Comparison of ENCODE assay signal across 16 mouse cellular contexts in genomic region chr3:55392605-55393004, GRCm38 (mm10).
DNase-seq lines count a peak whose midpoint lies in the region; ATAC-seq and TF ChIP-seq lines count a peak whose summit lies in the region.
"Had no signal": no experiment of that assay in that cellular context is flagged by ENCODE, and none has a peak within 500 bp of the region (broad histone marks: within the 10 kb centered on the region; RNA-seq: fewer than 3 reads in every experiment).

No protein-coding gene starts in this region.

- peaks cover 9% of the 10 kb centered on the region; the same call in 1 of the 2 replicates for H3K4me1 ChIP-seq in embryonic facial prominence, embryonic 14.5 days (ENCODE audit: control insufficient read depth, insufficient read depth, low read length)
- no peaks in the 10 kb centered on the region for H3K4me1 ChIP-seq in embryonic facial prominence, embryonic 10.5 days
- no peaks in the 10 kb centered on the region for H3K4me1 ChIP-seq in kidney, postnatal 0 days (replicated peaks; ENCODE audit: insufficient read depth, low read length)
- H3K4me1 ChIP-seq in kidney, adult 2 months (ENCODE audit: control insufficient read depth, insufficient read depth, low read length), result no peaks in the 10 kb centered on the region
- no peaks in the 10 kb centered on the region for H3K4me1 ChIP-seq in cerebellum, adult 2 months (ENCODE audit: control insufficient read depth, insufficient read depth, low read length)

- ATAC-seq in embryonic facial prominence, embryonic 14.5 days (ENCODE audit: low read depth), result no peak
- no peak for ATAC-seq in kidney, postnatal 0 days (replicated peaks; ENCODE audit: low FRiP score, low read depth)
- ATAC-seq: intestine, postnatal 0 days had no signal

- no peak overlapping the region for H3K9ac ChIP-seq in embryonic facial prominence, embryonic 14.5 days (ENCODE audit: low read depth, low read length)
- no peak overlapping the region for H3K9ac ChIP-seq in kidney, postnatal 0 days (ENCODE audit: low read depth, low read length)
- H3K9ac ChIP-seq: liver, embryonic 14.5 days had no signal

- H3K4me3 ChIP-seq in embryonic facial prominence, embryonic 14.5 days (ENCODE audit: low read depth, low read length), result no peak overlapping the region
- no peak overlapping the region for H3K4me3 ChIP-seq in embryonic facial prominence, embryonic 10.5 days
- no peak overlapping the region for H3K4me3 ChIP-seq in kidney, postnatal 0 days (replicated peaks; ENCODE audit: low read depth, low read length)
- H3K4me3 ChIP-seq in kidney, adult 2 months (ENCODE audit: insufficient read depth, low read depth, low read length), result no peak overlapping the region
- no peak overlapping the region for H3K4me3 ChIP-seq in cerebellum, adult 2 months (replicated peaks; ENCODE audit: insufficient read depth, low read depth, low read length)
- H3K4me3 ChIP-seq: erythroblast, embryonic 14.5 days; midbrain, embryonic 10.5 days; myocyte had no signal

- WGBS in embryonic facial prominence, embryonic 14.5 days, result 34% methylated on average over 3 of the region's 3 CpGs
- WGBS in embryonic facial prominence, embryonic 10.5 days, result 83% methylated on average over 3 of the region's 3 CpGs
- WGBS in kidney, postnatal 0 days, result 72% methylated on average over 3 of the region's 3 CpGs
- WGBS in kidney, adult 2 months, result 71% methylated on average over 3 of the region's 3 CpGs
- 62% methylated on average over 3 of the region's 3 CpGs for WGBS in cerebellum, adult 2 months

- no peak for TF ChIP-seq CTCF in kidney, postnatal 0 days (IDR thresholded peaks at IDR 0.05; ENCODE audit: low read depth)
- TF ChIP-seq CTCF in kidney, adult 2 months (conservative IDR thresholded peaks at IDR 0.05; ENCODE audit: insufficient read depth, insufficient read length, low read depth, low read length), result no peak
- TF ChIP-seq CTCF in cerebellum, adult 2 months (IDR thresholded peaks at IDR 0.05; ENCODE audit: borderline replicate concordance, insufficient read depth, low read depth, low read length), result no peak

- no peaks in the 10 kb centered on the region for H3K27me3 ChIP-seq in embryonic facial prominence, embryonic 14.5 days (replicated peaks; ENCODE audit: control insufficient read depth, insufficient read depth, low read length)
- H3K27me3 ChIP-seq in embryonic facial prominence, embryonic 10.5 days (replicated peaks; ENCODE audit: low read depth, poor library complexity, severe bottlenecking), result no peaks in the 10 kb centered on the region
- no peaks in the 10 kb centered on the region for H3K27me3 ChIP-seq in kidney, postnatal 0 days (ENCODE audit: insufficient read depth, low read length)
- no peaks in the 10 kb centered on the region for H3K27me3 ChIP-seq in kidney, adult 2 months (replicated peaks; ENCODE audit: control insufficient read depth, insufficient read depth, low read length)
- H3K27me3 ChIP-seq in cerebellum, adult 2 months (ENCODE audit: control insufficient read depth, insufficient read depth, low read length), result no peaks in the 10 kb centered on the region

- no peak for TF ChIP-seq POLR2A in kidney, adult 2 months (IDR thresholded peaks at IDR 0.05; ENCODE audit: low read depth, low read length)
- TF ChIP-seq POLR2A in cerebellum, adult 2 months (IDR thresholded peaks at IDR 0.05; ENCODE audit: borderline replicate concordance, insufficient read depth, low read length), result no peak

- no peaks in the 10 kb centered on the region for H3K36me3 ChIP-seq in embryonic facial prominence, embryonic 14.5 days (ENCODE audit: control insufficient read depth, insufficient read depth, low read length)
- no peaks in the 10 kb centered on the region for H3K36me3 ChIP-seq in embryonic facial prominence, embryonic 10.5 days (replicated peaks)
- no peaks in the 10 kb centered on the region for H3K36me3 ChIP-seq in kidney, postnatal 0 days (ENCODE audit: insufficient read depth, low read length)
- no peaks in the 10 kb centered on the region for H3K36me3 ChIP-seq in kidney, adult 2 months (ENCODE audit: control insufficient read depth, insufficient read depth, low read length)
- H3K36me3 ChIP-seq: midbrain, embryonic 10.5 days had no signal

- H3K9me3 ChIP-seq in embryonic facial prominence, embryonic 14.5 days (ENCODE audit: control insufficient read depth, low read length), result no peaks in the 10 kb centered on the region
- H3K9me3 ChIP-seq in embryonic facial prominence, embryonic 10.5 days, result no peaks in the 10 kb centered on the region; the same call in 1 of the 2 replicates
- H3K9me3 ChIP-seq in kidney, postnatal 0 days (replicated peaks; ENCODE audit: low read length), result no peaks in the 10 kb centered on the region
- H3K9me3 ChIP-seq: midbrain, embryonic 10.5 days had no signal

- peak; percentile 72 for DNase-seq in embryonic facial prominence, embryonic 14.5 days (ENCODE audit: low spot score)
- DNase-seq in embryonic facial prominence, embryonic 10.5 days (ENCODE audit: low spot score), result no peak
- peak; percentile 34 for DNase-seq in kidney, postnatal 0 days (ENCODE audit: low spot score)
- no peak for DNase-seq in kidney, adult 2 months
- peak; percentile 44 for DNase-seq in testis, postnatal 10 days (ENCODE audit: low spot score)
- no peak for DNase-seq in testis, postnatal 14 days (ENCODE audit: low spot score)
- DNase-seq in lung, postnatal 36 days, result peak; percentile 15
- no peak for DNase-seq in cerebellum, adult 2 months
- DNase-seq: adrenal gland, postnatal 25 days; spleen, adult 18-20 months; thymus, adult 18-20 months had no signal

- no peak overlapping the region for H3K4me2 ChIP-seq in embryonic facial prominence, embryonic 14.5 days (ENCODE audit: low read depth, low read length)
- H3K4me2 ChIP-seq in kidney, postnatal 0 days (ENCODE audit: low read length), result no peak overlapping the region

- H3K27ac ChIP-seq in embryonic facial prominence, embryonic 14.5 days (replicated peaks; ENCODE audit: low read depth, low read length), result no peak overlapping the region
- no peak overlapping the region for H3K27ac ChIP-seq in embryonic facial prominence, embryonic 10.5 days (replicated peaks)
- H3K27ac ChIP-seq in kidney, postnatal 0 days, result no peak overlapping the region
- no peak overlapping the region for H3K27ac ChIP-seq in kidney, adult 2 months (ENCODE audit: insufficient read depth, low read depth, low read length)
- no peak overlapping the region for H3K27ac ChIP-seq in cerebellum, adult 2 months (ENCODE audit: insufficient read depth, low read length)
- H3K27ac ChIP-seq: liver, embryonic 14.5 days; midbrain, embryonic 10.5 days had no signal

Comparison
In these comparisons a context has a peak if more than half of its experiments do, and no peak if none do; other contexts are left out.
1. DNase-seq: peak in embryonic facial prominence, embryonic 14.5 days (single experiment), kidney, postnatal 0 days (single experiment), testis, postnatal 10 days (single experiment) and lung, postnatal 36 days (single experiment); none in embryonic facial prominence, embryonic 10.5 days (single experiment), kidney, adult 2 months (single experiment), testis, postnatal 14 days (single experiment) and cerebellum, adult 2 months (0 of 2).